Mouse (Mus musculus) megakaryocyte, adult 5-6 weeks (primary cell): Measurements from ENCODE around the gene Nvl. TPM values are rescaled to one million over a fixed set of nuclear protein-coding genes. Genes with fewer than 3 reads are reported as not detected.
A peak's percentile ranks its signal among the peaks of the same experiment; 100 is the strongest.

ENCODE experiments used
- ATAC-seq: 2 replicates; pipeline ENCODE4 v1.8.0; 2016; ENCODE audit warnings: mild to moderate bottlenecking, inconsistent platforms; ENCODE audit not compliant: poor library complexity, severe bottlenecking
- total RNA-seq, 2 experiments: library from RNA; stranded (forward) in 1 of 2; stranded (reverse) in 1 of 2; fragments of 153-499, 151-499 nt in 1 of 2; fragments of 221-1000, 200-1000 nt in 1 of 2; gene quantifications; 2 replicates each; pipeline versions ENCODE4 v1.2.3 to v1.2.4; 2015 to 2017

Gene Nvl
- total RNA-seq, 2 experiments from 2014 or later: 14.0 to 19.8 TPM

DNA sequence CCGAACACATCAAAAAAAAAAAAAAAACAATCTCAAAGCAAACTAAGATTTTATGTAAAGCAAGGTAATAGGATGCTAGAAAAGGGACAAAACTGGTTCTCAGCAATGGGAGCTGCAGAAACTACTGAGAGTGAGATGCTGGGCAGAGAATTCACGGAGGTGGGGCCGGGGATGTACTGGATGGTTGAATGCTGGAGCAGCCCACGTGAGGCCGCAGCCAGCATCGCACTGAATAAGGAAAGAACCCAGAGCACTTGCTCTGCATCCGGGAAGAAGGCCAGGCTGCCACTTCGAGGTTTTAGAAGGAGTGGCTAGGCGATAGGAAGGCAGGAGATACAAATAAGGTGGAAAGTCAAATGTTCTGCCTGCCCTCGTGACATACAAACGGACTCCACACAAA, 74.3 kb downstream of the Nvl start:
- ATAC-seq: no peak

GRCm38 (mm10) chr1:181068344-181068743, 75.7 kb downstream of the Nvl start:
- ATAC-seq: no peak

DNA sequence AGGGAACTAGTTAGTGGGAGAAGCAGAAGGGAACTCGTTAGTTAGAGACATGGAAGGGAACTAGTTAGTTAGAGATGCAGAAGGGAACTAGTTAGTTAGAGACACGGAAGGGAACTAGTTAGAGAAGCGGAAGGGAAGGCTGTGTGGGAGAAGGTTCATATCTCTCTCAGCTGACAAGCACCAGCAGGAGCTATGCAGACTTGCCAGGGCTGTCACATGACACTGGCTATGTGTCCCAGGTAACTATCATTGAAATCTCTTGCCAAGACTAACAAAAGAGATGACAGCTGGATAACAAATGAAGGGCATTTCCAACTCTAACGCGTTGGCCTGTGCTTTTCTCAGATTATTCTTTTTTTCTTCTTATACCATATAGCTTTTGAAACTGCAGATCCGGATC, 79.4 kb downstream of the Nvl start:
- no peak for ATAC-seq

DNA sequence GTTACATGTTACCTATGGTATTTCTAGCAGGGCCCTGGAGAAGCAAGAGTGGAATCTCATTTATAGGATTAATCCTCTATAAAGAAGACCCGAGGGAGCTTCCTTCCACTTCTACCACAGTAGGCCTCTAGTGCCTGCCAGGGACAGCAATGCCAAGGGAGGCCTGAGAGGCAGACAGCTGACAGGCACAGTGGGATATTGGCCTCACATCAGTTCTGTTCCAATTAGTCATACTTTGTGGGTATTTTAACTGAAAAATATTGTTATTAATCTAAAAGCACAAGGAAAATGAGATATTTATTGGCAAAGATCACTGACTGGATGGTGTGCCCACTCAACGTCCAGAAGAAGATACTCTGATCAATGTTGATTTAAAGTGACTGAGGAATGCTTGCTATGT, 80.0 kb downstream of the Nvl start:
- no peak for ATAC-seq

- no peak for ATAC-seq
Observed at GRCm38 (mm10) chr1:181061784-181062485, 82.1 kb downstream of the Nvl start.

- no peak for ATAC-seq
Observed at GRCm38 (mm10) chr1:181052898-181053297, 91.1 kb downstream of the Nvl start.

DNA sequence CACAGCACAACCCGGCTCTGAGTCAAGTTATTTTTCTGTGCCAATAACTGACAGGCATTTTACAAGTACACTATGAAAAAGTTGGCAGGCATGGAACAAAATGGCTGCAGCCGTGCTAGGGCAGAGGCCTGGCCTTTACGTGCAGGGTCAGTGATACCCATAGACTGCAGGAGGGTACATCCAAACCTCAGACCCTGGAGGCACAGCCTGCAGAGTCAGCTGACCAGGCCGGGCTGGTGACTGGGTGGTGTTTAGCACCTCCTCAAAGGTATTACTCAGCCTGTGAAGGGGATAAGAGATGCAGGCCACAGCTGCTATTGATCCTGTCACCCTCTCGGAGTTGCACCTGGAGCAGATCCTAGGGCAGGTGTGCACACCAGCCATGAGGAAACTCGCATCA, 93.1 kb downstream of the Nvl start, which contains the start of gene 9130409I23Rik:
Gene 9130409I23Rik, plus strand, starts transcription at position 301 of the 400 bp plus-strand sequence.
- no peak for ATAC-seq

DNA sequence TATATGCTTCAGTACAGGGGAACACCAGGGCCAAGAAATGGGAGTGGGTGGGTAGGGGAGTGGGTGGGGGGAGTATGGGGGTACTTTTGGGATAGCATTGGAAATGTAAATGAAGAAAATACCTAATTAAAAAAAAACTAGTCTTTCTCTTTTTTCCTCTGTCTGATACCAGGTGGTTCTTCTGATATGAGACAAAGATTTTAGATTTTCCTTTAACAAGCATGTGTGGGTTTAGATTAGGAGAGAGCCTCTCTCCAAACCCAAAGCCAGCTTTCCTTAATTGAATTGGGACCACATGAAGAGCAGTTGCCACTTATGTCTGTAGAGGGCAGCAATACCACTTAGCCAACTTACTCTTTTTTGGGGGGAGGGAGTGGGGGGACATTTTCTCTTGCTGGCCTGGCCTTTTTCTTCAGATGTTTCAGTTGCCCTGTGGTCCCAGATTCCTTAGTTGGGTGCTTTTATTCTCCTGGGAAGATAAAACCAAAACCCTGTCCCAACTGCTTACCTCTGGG, 94.6 kb downstream of the Nvl start:
- no peak for ATAC-seq

- ATAC-seq: peak; percentile 30; the same call in 1 of the 2 replicates
Observed at GRCm38 (mm10) chr1:181047520-181047919, 96.5 kb downstream of the Nvl start.

DNA sequence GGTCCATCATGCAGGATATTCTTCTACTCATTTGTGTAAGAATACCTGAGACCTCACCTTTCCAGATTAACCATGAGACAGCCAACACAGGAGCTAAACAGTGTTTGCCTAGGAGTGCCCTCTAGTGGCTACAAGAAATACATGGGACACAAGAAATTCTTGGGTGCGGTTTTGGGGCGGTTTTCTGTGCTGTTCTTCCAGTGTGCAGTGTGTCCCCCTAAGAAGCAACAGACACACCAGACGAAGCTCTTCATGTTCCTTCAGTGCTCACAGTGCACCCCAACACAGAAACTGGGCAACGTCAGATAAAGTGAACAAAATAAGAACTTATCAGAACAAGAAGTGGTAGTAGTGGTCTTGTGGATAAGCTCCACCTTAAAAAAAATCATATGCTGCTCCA, 104.4 kb downstream of the Nvl start:
- peak; percentile 63; the same call in 1 of the 2 replicates for ATAC-seq

GRCm38 (mm10) chr1:181037623-181038022, 106.4 kb downstream of the Nvl start:
- no peak for ATAC-seq

Other genes with a start within 250 kb of the Nvl start
- gene Pycr2, start 239.9 kb downstream of the Nvl start, total RNA-seq (2015): 14.5 and 16.4 TPM in 2 replicates
- gene Pycr2, start 239.9 kb downstream of the Nvl start, total RNA-seq (2017): 17.3 and 19.6 TPM in 2 replicates
- 0.60 and 1.5 TPM in 2 replicates for gene Lefty1, start 209.2 kb downstream of the Nvl start, total RNA-seq (2015)
- gene Lefty1, start 209.2 kb downstream of the Nvl start, total RNA-seq (2017): 0.29 and 0.98 TPM in 2 replicates
- 35.0 and 35.5 TPM in 2 replicates for gene Tmem63a, start 201.9 kb downstream of the Nvl start, total RNA-seq (2015)
- 31.7 and 35.2 TPM in 2 replicates for gene Tmem63a, start 201.9 kb downstream of the Nvl start, total RNA-seq (2017)
- gene Ephx1, start 123.3 kb downstream of the Nvl start, total RNA-seq (2015): 1.3 and 2.4 TPM in 2 replicates
- gene Ephx1, start 123.3 kb downstream of the Nvl start, total RNA-seq (2017): 1.3 and 2.1 TPM in 2 replicates
- gene 9130409I23Rik, start 93.0 kb downstream of the Nvl start, total RNA-seq (2015): not detected in 2 replicates
- not detected in 2 replicates for gene 9130409I23Rik, start 93.0 kb downstream of the Nvl start, total RNA-seq (2017)
- 95.3 and 111 TPM in 2 replicates for gene Cnih4, start 489 bp upstream of the Nvl start, total RNA-seq (2015)
- gene Cnih4, start 489 bp upstream of the Nvl start, total RNA-seq (2017): 147 and 148 TPM in 2 replicates
- gene Wdr26, start 67.8 kb upstream of the Nvl start, total RNA-seq (2015): 257 and 258 TPM in 2 replicates
- gene Wdr26, start 67.8 kb upstream of the Nvl start, total RNA-seq (2017): 235 and 244 TPM in 2 replicates
- not detected in 2 replicates for gene Cnih3, start 208.4 kb upstream of the Nvl start, total RNA-seq (2015)
- not detected in 2 replicates for gene Cnih3, start 208.4 kb upstream of the Nvl start, total RNA-seq (2017)